Mouse (Mus musculus) olfactory bulb, adult 2 months (tissue): ENCODE results near the gene Rbl1.

Experiments
- CTCF ChIP-seq: fragments of 200-500 bp; IDR thresholded peaks from 2 replicates; pipeline ENCODE4 v1.5.1; 2012; ENCODE audit warnings: low read depth, mild to moderate bottlenecking, low read length, moderate library complexity; ENCODE audit not compliant: insufficient read depth
- POLR2A ChIP-seq: fragments of 200-500 bp; IDR thresholded peaks from 2 replicates; pipeline ENCODE4 v1.6.1; 2012; ENCODE audit warnings: mild to moderate bottlenecking, low read depth, low read length, moderate library complexity; ENCODE audit not compliant: insufficient read depth

DNA sequence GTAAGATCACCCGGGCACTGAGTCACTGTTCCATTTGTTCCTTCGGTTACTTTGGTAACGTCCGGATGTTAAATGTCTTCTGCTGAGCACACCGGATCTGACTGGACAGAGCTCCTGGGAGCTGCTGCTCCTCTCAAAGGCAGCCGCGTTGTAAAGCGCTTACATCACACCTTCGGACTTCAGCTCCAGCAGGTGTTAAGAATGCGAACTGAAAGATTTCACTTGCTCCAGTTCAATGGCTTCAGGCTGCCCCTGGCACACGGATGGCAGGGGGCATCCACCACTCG is 104.1 kb downstream of the Rbl1 start:
- TF ChIP-seq CTCF (no peak), POLR2A (no peak)
